Mouse (Mus musculus) myocyte (in vitro differentiated cells): ENCODE measurements around the gene Usp38.

Experiments used
- E2F4 ChIP-seq: IDR thresholded peaks from one replicate; pipeline ENCODE4 v1.6.1; 2011; ENCODE audit warnings: mild to moderate bottlenecking, control low read depth, moderate library complexity; ENCODE audit not compliant: insufficient read depth
- MAX ChIP-seq: IDR thresholded peaks from one replicate; pipeline ENCODE4 v1.6.1; 2011; ENCODE audit warnings: low read depth, mild to moderate bottlenecking, control low read depth
- MYOD1 ChIP-seq, 3 experiments: IDR thresholded peaks; one replicate each; pipeline ENCODE4 v1.6.1; 2011; ENCODE audit warnings: control low read depth in 2 of 3, low read depth in 2 of 3, mild to moderate bottlenecking in 2 of 3, moderate library complexity in 1 of 3; ENCODE audit not compliant: insufficient read length in 2 of 3, control insufficient read depth in 1 of 3
- MYOG ChIP-seq, 3 experiments: IDR thresholded peaks; one replicate each; pipeline ENCODE4 v1.6.1; 2011; ENCODE audit warnings: control low read depth in 2 of 3, low read depth in 2 of 3, mild to moderate bottlenecking in 2 of 3; ENCODE audit not compliant: insufficient read length in 2 of 3, control insufficient read depth in 1 of 3, insufficient read depth in 1 of 3
- POLR2A ChIP-seq: IDR thresholded peaks from one replicate; pipeline ENCODE4 v1.6.1; 2011; ENCODE audit warnings: low read depth, mild to moderate bottlenecking, control low read depth, moderate library complexity; ENCODE audit not compliant: insufficient read length
- POLR2AphosphoS2 ChIP-seq: IDR thresholded peaks from one replicate; pipeline ENCODE4 v1.6.1; 2011; ENCODE audit warnings: low read depth, control low read depth; ENCODE audit not compliant: insufficient read length
- REST ChIP-seq: IDR thresholded peaks from one replicate; pipeline ENCODE4 v1.6.1; 2011; ENCODE audit warnings: mild to moderate bottlenecking, control low read depth, moderate library complexity; ENCODE audit not compliant: insufficient read depth, insufficient read length
- SRF ChIP-seq: IDR thresholded peaks from one replicate; pipeline ENCODE4 v1.6.1; 2011; ENCODE audit warnings: low read depth; ENCODE audit not compliant: control insufficient read depth, insufficient read length
- USF1 ChIP-seq: IDR thresholded peaks from one replicate; pipeline ENCODE4 v1.6.1; 2011; ENCODE audit warnings: low read depth, mild to moderate bottlenecking, control low read depth, moderate library complexity

DNA sequence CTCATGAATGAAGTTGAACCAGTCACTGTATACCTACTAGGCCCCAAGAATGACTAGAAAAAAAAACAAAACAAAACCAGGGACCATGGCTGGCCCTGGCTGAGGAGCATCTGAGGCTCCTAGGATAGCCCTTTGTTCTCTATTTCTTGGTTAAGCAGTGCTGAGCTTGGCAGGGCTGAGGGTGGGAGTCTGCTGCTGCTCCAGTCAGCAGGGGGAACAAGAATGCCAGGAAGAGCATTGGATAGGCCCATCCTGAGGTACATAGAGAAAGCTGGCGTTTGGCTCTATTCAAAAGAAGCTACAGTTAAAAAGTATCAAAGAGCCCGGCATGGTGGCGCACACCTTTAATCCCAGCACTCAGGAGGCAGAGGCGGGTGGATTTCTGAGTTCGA lies 52.1 kb downstream of the Usp38 start:
- TF ChIP-seq E2F4 (no peak), REST (no peak), MYOD1 (IDR thresholded peaks at IDR 0.05; ENCODE audit: control insufficient read depth in 1 of 3, insufficient read length in 2 of 3, low read depth in 2 of 3) (no peak), POLR2AphosphoS2 (no peak), USF1 (no peak), MAX (no peak), POLR2A (no peak), SRF (no peak), MYOG (IDR thresholded peaks at IDR 0.05; ENCODE audit: control insufficient read depth in 1 of 3, insufficient read depth in 1 of 3, insufficient read length in 2 of 3, low read depth in 2 of 3) (no peak)
